13 mouse cellular contexts compared by ENCODE assay signal in the genomic region with DNA sequence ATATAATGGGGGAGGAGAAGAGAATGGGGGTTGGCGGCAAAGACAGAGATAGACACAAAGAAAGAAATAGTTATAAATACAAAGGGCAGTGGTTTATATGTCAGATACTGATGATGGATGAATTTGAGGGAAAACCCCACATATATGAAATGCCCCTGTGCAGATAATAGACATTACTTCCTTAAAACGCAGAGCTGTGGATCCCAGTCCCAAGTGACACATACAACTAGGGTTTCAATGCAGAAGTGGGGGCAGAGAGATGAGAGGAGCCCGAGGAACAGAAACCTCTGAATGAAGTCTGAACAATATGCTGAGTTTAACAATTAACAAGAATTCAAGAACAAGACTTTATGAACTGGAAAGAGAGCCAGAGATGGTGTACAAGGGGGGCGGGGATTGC.
"Had no signal": no experiment of that assay in that cellular context is flagged by ENCODE, and none has a peak within 500 bp of the region (broad histone marks: within the 10 kb centered on the region; RNA-seq: fewer than 3 reads in every experiment).

No protein-coding gene starts in this region.

- H3K4me3 ChIP-seq: kidney, embryonic 15.5 days; limb, embryonic 12.5 days; liver, embryonic 15.5 days; midbrain, embryonic 12.5 days had no signal

- H3K27ac ChIP-seq: kidney, embryonic 15.5 days; limb, embryonic 12.5 days; liver, embryonic 15.5 days; midbrain, embryonic 12.5 days; stomach, postnatal 0 days had no signal

- DNase-seq: kidney, adult 2 months; kidney, postnatal 14 days; layer of hippocampus, postnatal 36 days; lung, adult 2 months; lung, postnatal 36 days; thymus, postnatal 4 days had no signal

- H3K4me1 ChIP-seq: kidney, embryonic 15.5 days; limb, embryonic 12.5 days; liver, embryonic 15.5 days; midbrain, embryonic 12.5 days had no signal

- ATAC-seq: intestine, embryonic 16.5 days; lung, postnatal 0 days had no signal
